Mouse (Mus musculus) embryonic facial prominence, embryonic 11.5 days (tissue): ENCODE measurements around the gene Tns1. TPM values are rescaled to one million over a fixed set of nuclear protein-coding genes. Genes with fewer than 3 reads are reported as not detected.

ENCODE experiments used
- ATAC-seq: fragments of 200-750 bp; cut with Nextera tagmentation; replicated peaks from 2 replicates; pipeline ENCODE4 v1.8.0; 2017; ENCODE audit warnings: low read depth; ENCODE audit not compliant: insufficient number of reproducible peaks, low FRiP score, low TSS enrichment
- DNase-seq: peaks from one replicate; pipeline ENCODE4 v3.0.0-alpha.2; 2015; ENCODE audit warnings: low spot score
- H3K27ac ChIP-seq: fragments of 300-500 bp; sonication (generic); replicated peaks from 2 replicates; pipeline ENCODE4 v1.5.1; 2014; ENCODE audit warnings: mild to moderate bottlenecking, low read depth, low read length, control low read depth
- H3K27me3 ChIP-seq: fragments of 300-500 bp; sonication (generic); 2 replicates; pipeline ENCODE4 v1.6.1; 2014; ENCODE audit warnings: mild to moderate bottlenecking, low read length, moderate library complexity, mixed read lengths; ENCODE audit not compliant: control insufficient read depth, insufficient read depth
- H3K36me3 ChIP-seq: fragments of 300-500 bp; sonication (generic); replicated peaks from 2 replicates; pipeline ENCODE4 v1.6.1; 2014; ENCODE audit warnings: low read depth, mild to moderate bottlenecking, low read length, moderate library complexity, mixed read lengths; ENCODE audit not compliant: control insufficient read depth, insufficient read depth
- H3K4me1 ChIP-seq: fragments of 300-500 bp; sonication (generic); 2 replicates; pipeline ENCODE4 v1.6.1; 2014; ENCODE audit warnings: low read length, mixed read lengths; ENCODE audit not compliant: control insufficient read depth, insufficient read depth
- H3K4me2 ChIP-seq: fragments of 300-500 bp; sonication (generic); 2 replicates; pipeline ENCODE4 v1.6.1; 2014; ENCODE audit warnings: low read depth, mild to moderate bottlenecking, control low read depth, low read length, moderate library complexity
- H3K4me3 ChIP-seq: fragments of 300-500 bp; sonication (generic); 2 replicates; pipeline ENCODE4 v1.5.1; 2014; ENCODE audit warnings: low read depth, low read length, control low read depth
- H3K9ac ChIP-seq: fragments of 300-500 bp; sonication (generic); replicated peaks from 2 replicates; pipeline ENCODE4 v1.6.1; 2014; ENCODE audit warnings: mild to moderate bottlenecking, control low read depth, low read length
- H3K9me3 ChIP-seq: fragments of 300-500 bp; sonication (generic); replicated peaks from 2 replicates; pipeline ENCODE4 v1.6.1; 2016; ENCODE audit warnings: mild to moderate bottlenecking, low read length, inconsistent platforms, mixed read lengths; ENCODE audit not compliant: control insufficient read depth
- WGBS: fragments of 180-500 bp; shearing (Covaris S2); extraction: QIAGEN DNeasy Blood & Tissue Kit; methylation state at CpG from one replicate; pipeline ENCODE4 v1.1.7; 2014; 5-methylcytosine and 5-hydroxymethylcytosine counted together
- polyA plus RNA-seq: library from polyadenylated mRNA; unstranded; fragments of >200 nt; fragmentation: Nextera tagmentation; extraction: Ambion mirVana; gene quantifications from 2 replicates; pipeline ENCODE4 v1.2.1, GENCODE M21; 2014

Gene Tns1
- polyA plus RNA-seq, 1 experiment from 2014 or later = 21.6 TPM

- Histone ChIP-seq H3K9me3 (no peaks in the 10 kb centered on the region), H3K9ac (no peak overlapping the region; the same call in 1 of the 2 replicates), H3K36me3 (no peaks in the 10 kb centered on the region), H3K4me1 (peaks cover 7% of the 10 kb centered on the region), H3K4me2 (no peak overlapping the region), H3K4me3 (no peak overlapping the region), H3K27me3 (no peaks in the 10 kb centered on the region), H3K27ac (peak overlapping the region; percentile 31)
- DNase-seq (peak; percentile 74), ATAC-seq (peak; percentile 34; the same call in 1 of the 2 replicates)
- 39% methylated on average over 9 of the region's 9 CpGs for WGBS
These were observed 55.0 kb downstream of the Tns1 start for GRCm38 (mm10) chr1:74069085-74069835.

- H3K36me3 ChIP-seq = no peaks in the 10 kb centered on the region
- peak overlapping the region; percentile 63 for H3K4me2 ChIP-seq
- peak overlapping the region; percentile 28 for H3K4me3 ChIP-seq
- peak overlapping the region; percentile 53 for H3K9ac ChIP-seq
- no peaks in the 10 kb centered on the region for H3K9me3 ChIP-seq
- no peaks in the 10 kb centered on the region for H3K27me3 ChIP-seq
- H3K27ac ChIP-seq = peak overlapping the region; percentile 52
- DNase-seq (peak; percentile 46), ATAC-seq (peak; percentile 69)
- peaks cover 7% of the 10 kb centered on the region for H3K4me1 ChIP-seq
- WGBS = 3% methylated on average over 38 of the region's 41 CpGs
These were observed 55.7 kb downstream of the Tns1 start for GRCm38 (mm10) chr1:74068366-74069084.

- H3K27ac ChIP-seq = no peak overlapping the region
- peak overlapping the region; percentile 63 for H3K4me2 ChIP-seq
- H3K4me3 ChIP-seq = peak overlapping the region; percentile 28
- H3K4me1 ChIP-seq = peaks cover 7% of the 10 kb centered on the region
- H3K36me3 ChIP-seq = no peaks in the 10 kb centered on the region
- no peaks in the 10 kb centered on the region for H3K9me3 ChIP-seq
- peak overlapping the region; percentile 53; the same call in 1 of the 2 replicates for H3K9ac ChIP-seq
- ATAC-seq (no peak), DNase-seq (no peak)
- no peaks in the 10 kb centered on the region for H3K27me3 ChIP-seq
- WGBS = 23% methylated on average over 14 of the region's 14 CpGs
These were observed 56.4 kb downstream of the Tns1 start for GRCm38 (mm10) chr1:74067866-74068265.

- no peaks in the 10 kb centered on the region for H3K36me3 ChIP-seq
- H3K27me3 ChIP-seq = no peaks in the 10 kb centered on the region
- DNase-seq (no peak), ATAC-seq (no peak)
- no peak overlapping the region for H3K4me3 ChIP-seq
- H3K27ac ChIP-seq = no peak overlapping the region
- 92% methylated on average over 3 of the region's 3 CpGs for WGBS
- H3K9ac ChIP-seq = no peak overlapping the region
- no peak overlapping the region for H3K4me2 ChIP-seq
- H3K4me1 ChIP-seq = peaks cover 7% of the 10 kb centered on the region
- H3K9me3 ChIP-seq = no peaks in the 10 kb centered on the region
These were observed 57.7 kb downstream of the Tns1 start for GRCm38 (mm10) chr1:74066576-74066975.

DNA sequence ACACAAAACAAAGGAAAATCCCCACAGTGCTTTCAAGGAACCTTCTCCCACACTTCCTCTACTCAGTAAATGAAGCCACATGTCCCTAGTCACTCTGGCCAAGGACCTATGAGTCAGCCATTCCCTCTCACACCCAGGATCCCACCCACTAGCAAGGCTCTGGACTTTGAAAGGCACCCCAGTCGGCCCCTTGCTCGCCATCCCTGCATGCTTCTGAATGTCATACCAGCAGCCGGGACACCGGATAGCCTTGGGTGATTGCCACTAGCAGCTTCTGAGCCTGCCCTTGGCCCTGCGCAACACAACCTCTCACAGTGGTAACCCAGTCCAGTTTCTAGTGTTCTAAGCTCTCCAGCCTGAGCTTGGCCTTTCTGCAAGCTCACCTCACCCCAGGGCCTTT lies 58.2 kb downstream of the Tns1 start:
- Histone ChIP-seq H3K4me1 (peaks cover 7% of the 10 kb centered on the region), H3K27me3 (no peaks in the 10 kb centered on the region), H3K27ac (no peak overlapping the region), H3K9me3 (no peaks in the 10 kb centered on the region), H3K4me2 (no peak overlapping the region), H3K9ac (no peak overlapping the region), H3K36me3 (no peaks in the 10 kb centered on the region), H3K4me3 (no peak overlapping the region)
- ATAC-seq (no peak), DNase-seq (no peak)
- WGBS = 81% methylated on average over 5 of the region's 5 CpGs

DNA sequence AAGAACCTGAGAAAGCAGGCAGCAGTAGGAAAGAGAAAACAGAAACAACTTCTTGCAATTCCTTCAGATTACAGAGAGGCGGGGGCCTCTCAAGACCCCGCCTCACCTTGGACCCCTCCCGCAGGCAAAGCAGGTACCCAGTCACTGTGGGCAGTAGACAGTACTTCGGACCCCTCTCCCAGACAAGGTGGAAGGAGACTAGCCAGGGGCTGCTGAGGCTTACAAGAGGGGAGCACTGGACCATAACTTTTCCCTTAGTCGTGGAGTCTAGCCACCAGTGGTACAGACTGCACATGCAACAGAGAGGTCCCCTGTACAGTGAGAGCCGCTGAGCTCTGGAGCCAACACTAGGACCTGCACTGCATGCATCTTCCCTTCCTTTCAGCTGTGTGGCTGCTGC lies 64.2 kb downstream of the Tns1 start:
- H3K9ac ChIP-seq = no peak overlapping the region
- no peak overlapping the region for H3K4me2 ChIP-seq
- H3K4me1 ChIP-seq = no peaks in the 10 kb centered on the region; the same call in 1 of the 2 replicates
- H3K27ac ChIP-seq = no peak overlapping the region
- H3K9me3 ChIP-seq = no peaks in the 10 kb centered on the region
- 83% methylated on average over 6 of the region's 6 CpGs for WGBS
- no peaks in the 10 kb centered on the region for H3K36me3 ChIP-seq
- ATAC-seq (peak; percentile 44; the same call in 1 of the 2 replicates), DNase-seq (no peak)
- H3K27me3 ChIP-seq = no peaks in the 10 kb centered on the region
- no peak overlapping the region for H3K4me3 ChIP-seq

GRCm38 (mm10) chr1:74059552-74059951 lies 64.7 kb downstream of the Tns1 start:
- WGBS = 75% methylated on average over 5 of the region's 5 CpGs
- H3K9me3 ChIP-seq = no peaks in the 10 kb centered on the region
- H3K4me1 ChIP-seq = no peaks in the 10 kb centered on the region; the same call in 1 of the 2 replicates
- no peak for DNase-seq
- ATAC-seq = 0 out of 2 replicates have a peak, but pooled peaks have one; percentile 34
- no peak overlapping the region for H3K4me3 ChIP-seq
- no peak overlapping the region for H3K27ac ChIP-seq
- no peaks in the 10 kb centered on the region for H3K27me3 ChIP-seq
- H3K9ac ChIP-seq = no peak overlapping the region
- H3K4me2 ChIP-seq = no peak overlapping the region
- no peaks in the 10 kb centered on the region for H3K36me3 ChIP-seq

- Histone ChIP-seq H3K27ac (no peak overlapping the region), H3K9ac (no peak overlapping the region), H3K27me3 (no peaks in the 10 kb centered on the region), H3K9me3 (no peaks in the 10 kb centered on the region), H3K4me2 (no peak overlapping the region), H3K4me1 (peaks cover 2% of the 10 kb centered on the region; the same call in 1 of the 2 replicates), H3K36me3 (no peaks in the 10 kb centered on the region), H3K4me3 (no peak overlapping the region)
- DNase-seq = no peak
- ATAC-seq = no peak
- WGBS = 81% methylated on average over 4 of the region's 4 CpGs
These were observed 65.5 kb downstream of the Tns1 start for GRCm38 (mm10) chr1:74058771-74059170.
